Mouse (Mus musculus) kidney, adult 2 months (tissue): ENCODE data around the gene Abr. TPM values are rescaled to one million over a fixed set of nuclear protein-coding genes. Genes with fewer than 3 reads are reported as not detected.
A peak's percentile ranks its signal among the peaks of the same experiment; 100 is the strongest.

Source experiments
- DNase-seq: peaks from one replicate; pipeline ENCODE4 v3.0.0; 2021
- H3K27ac ChIP-seq: fragments of 200-500 bp; 2 replicates; pipeline ENCODE4 v1.5.1; 2012; ENCODE audit warnings: low read depth, low read length, control low read depth, inconsistent platforms; ENCODE audit not compliant: insufficient read depth
- H3K27me3 ChIP-seq: fragments of 200-500 bp; replicated peaks from 2 replicates; pipeline ENCODE4 v1.6.1; 2012; ENCODE audit warnings: mild to moderate bottlenecking, moderate library complexity, low read length, inconsistent platforms; ENCODE audit not compliant: control insufficient read depth, insufficient read depth
- H3K36me3 ChIP-seq: fragments of 200-500 bp; 2 replicates; pipeline ENCODE4 v1.6.1; 2012; ENCODE audit warnings: mild to moderate bottlenecking, moderate library complexity, low read length, inconsistent platforms; ENCODE audit not compliant: control insufficient read depth, insufficient read depth
- H3K4me1 ChIP-seq: fragments of 200-500 bp; 2 replicates; pipeline ENCODE4 v1.6.1; 2011; ENCODE audit warnings: low read length; ENCODE audit not compliant: control insufficient read depth, insufficient read depth
- H3K4me3 ChIP-seq: fragments of 200-500 bp; 2 replicates; pipeline ENCODE4 v1.5.1; 2011; ENCODE audit warnings: mild to moderate bottlenecking, low read depth, low read length, control low read depth; ENCODE audit not compliant: insufficient read depth
- CTCF ChIP-seq: fragments of 200-500 bp; conservative IDR thresholded peaks from 2 replicates; pipeline ENCODE4 v1.5.1; 2011; ENCODE audit warnings: low read depth, mild to moderate bottlenecking, control low read depth, low read length, moderate library complexity, mixed read lengths; ENCODE audit not compliant: insufficient read depth, insufficient read length
- POLR2A ChIP-seq: fragments of 200-500 bp; IDR thresholded peaks from one replicate; pipeline ENCODE4 v1.6.1; 2011; ENCODE audit warnings: low read depth, low read length, control low read depth
- WGBS: fragments of 180-500 bp; shearing (Covaris S2); methylation state at CpG from one replicate; pipeline ENCODE4 v1.1.7; 2018; 5-methylcytosine and 5-hydroxymethylcytosine counted together
- polyA plus RNA-seq: library from polyadenylated mRNA; depleted of rRNA; stranded (reverse); fragments of >200 nt; gene quantifications from 2 replicates; pipeline ENCODE4 v1.2.3, GENCODE M21; 2012

Abr gene
- polyA plus RNA-seq, 1 experiment: 33.2 TPM

GRCm38 (mm10) chr11:76476376-76477094 lies 145.6 kb downstream of the Abr start:
- Histone ChIP-seq H3K27me3 (no peaks in the 10 kb centered on the region), H3K4me3 (no peak overlapping the region), H3K36me3 (no peaks in the 10 kb centered on the region; the same call in 1 of the 2 replicates), H3K4me1 (peaks cover 21% of the 10 kb centered on the region), H3K27ac (no peak overlapping the region)
- no peak for DNase-seq
- 67% methylated on average over 8 of the region's 8 CpGs for WGBS
- TF ChIP-seq CTCF: no peak
- TF ChIP-seq POLR2A: no peak

GRCm38 (mm10) chr11:76472617-76473016 lies 149.5 kb downstream of the Abr start:
- DNase-seq: no peak
- no peaks in the 10 kb centered on the region for H3K27me3 ChIP-seq
- no peak overlapping the region for H3K4me3 ChIP-seq
- peaks cover 10% of the 10 kb centered on the region; the same call in 1 of the 2 replicates for H3K4me1 ChIP-seq
- no peaks in the 10 kb centered on the region; the same call in 1 of the 2 replicates for H3K36me3 ChIP-seq
- WGBS: 64% methylated on average over 5 of the region's 5 CpGs
- no peak overlapping the region for H3K27ac ChIP-seq
- no peak for TF ChIP-seq POLR2A
- no peak for TF ChIP-seq CTCF

- Histone ChIP-seq H3K4me3 (no peak overlapping the region), H3K27ac (no peak overlapping the region), H3K4me1 (0 out of 2 replicates have a peak, but pooled peaks cover 4% of the 10 kb centered on the region), H3K27me3 (no peaks in the 10 kb centered on the region), H3K36me3 (no peaks in the 10 kb centered on the region)
- 54% methylated on average over 11 of the region's 11 CpGs for WGBS
- no peak for DNase-seq
- TF ChIP-seq CTCF (no peak), POLR2A (no peak)
Measured at GRCm38 (mm10) chr11:76469311-76469998, 152.7 kb downstream of the Abr start.

- no peak overlapping the region for H3K27ac ChIP-seq
- WGBS: 47% methylated on average over 5 of the region's 6 CpGs
- DNase-seq: peak; percentile 51
- no peak overlapping the region for H3K4me3 ChIP-seq
- H3K27me3 ChIP-seq: no peaks in the 10 kb centered on the region
- H3K36me3 ChIP-seq: no peaks in the 10 kb centered on the region
- 0 out of 2 replicates have a peak, but pooled peaks cover 4% of the 10 kb centered on the region for H3K4me1 ChIP-seq
- no peak for TF ChIP-seq POLR2A
Measured at GRCm38 (mm10) chr11:76468347-76468746, 153.8 kb downstream of the Abr start.

- TF ChIP-seq POLR2A (no peak), CTCF (no peak)
- DNase-seq: no peak
- Histone ChIP-seq H3K4me3 (no peak overlapping the region), H3K27me3 (no peaks in the 10 kb centered on the region), H3K36me3 (no peaks in the 10 kb centered on the region), H3K27ac (no peak overlapping the region), H3K4me1 (0 out of 2 replicates have a peak, but pooled peaks cover 4% of the 10 kb centered on the region)
- WGBS: 70% methylated on average over 8 of the region's 8 CpGs
Measured at GRCm38 (mm10) chr11:76467487-76468005, 154.6 kb downstream of the Abr start.

GRCm38 (mm10) chr11:76467073-76467472 lies 155.0 kb downstream of the Abr start:
- Histone ChIP-seq H3K4me3 (no peak overlapping the region), H3K4me1 (0 out of 2 replicates have a peak, but pooled peaks cover 4% of the 10 kb centered on the region), H3K27ac (no peak overlapping the region), H3K36me3 (no peaks in the 10 kb centered on the region), H3K27me3 (no peaks in the 10 kb centered on the region)
- TF ChIP-seq POLR2A (no peak), CTCF (no peak)
- DNase-seq: no peak
- 83% methylated on average over 10 of the region's 10 CpGs for WGBS

- TF ChIP-seq CTCF (no peak), POLR2A (no peak)
- H3K4me3 ChIP-seq: no peak overlapping the region
- no peaks in the 10 kb centered on the region for H3K27me3 ChIP-seq
- WGBS: 79% methylated on average over 4 of the region's 4 CpGs
- H3K27ac ChIP-seq: no peak overlapping the region
- no peak for DNase-seq
- no peaks in the 10 kb centered on the region for H3K36me3 ChIP-seq
- H3K4me1 ChIP-seq: 0 out of 2 replicates have a peak, but pooled peaks cover 4% of the 10 kb centered on the region
Measured at GRCm38 (mm10) chr11:76465879-76466278, 156.2 kb downstream of the Abr start.
